Mouse (Mus musculus) C2C12 (cell line): Measurements from ENCODE around the gene Gm15130.

ENCODE experiments used
- CTCF ChIP-seq: IDR thresholded peaks from one replicate; pipeline ENCODE4 v1.5.1; 2011; ENCODE audit not compliant: control insufficient read depth, insufficient read depth, insufficient read length
- FOSL1 ChIP-seq: IDR thresholded peaks from one replicate; pipeline ENCODE4 v1.8.0; 2011; ENCODE audit warnings: mild to moderate bottlenecking, low read length; ENCODE audit not compliant: poor library complexity, insufficient read depth, severe bottlenecking
- MAX ChIP-seq: IDR thresholded peaks from one replicate; pipeline ENCODE4 v1.6.1; 2011; ENCODE audit warnings: mild to moderate bottlenecking, control low read depth
- MYOD1 ChIP-seq: IDR thresholded peaks from one replicate; pipeline ENCODE4 v1.6.1; 2011; ENCODE audit warnings: low read depth; ENCODE audit not compliant: control insufficient read depth, insufficient read length
- MYOG ChIP-seq: IDR thresholded peaks from one replicate; pipeline ENCODE4 v1.6.1; 2011; ENCODE audit not compliant: control insufficient read depth, insufficient read length; ENCODE audit errors: extremely low read depth
- USF1 ChIP-seq: IDR thresholded peaks from one replicate; pipeline ENCODE4 v1.6.1; 2011; ENCODE audit warnings: low read depth, mild to moderate bottlenecking, control low read depth, moderate library complexity

DNA sequence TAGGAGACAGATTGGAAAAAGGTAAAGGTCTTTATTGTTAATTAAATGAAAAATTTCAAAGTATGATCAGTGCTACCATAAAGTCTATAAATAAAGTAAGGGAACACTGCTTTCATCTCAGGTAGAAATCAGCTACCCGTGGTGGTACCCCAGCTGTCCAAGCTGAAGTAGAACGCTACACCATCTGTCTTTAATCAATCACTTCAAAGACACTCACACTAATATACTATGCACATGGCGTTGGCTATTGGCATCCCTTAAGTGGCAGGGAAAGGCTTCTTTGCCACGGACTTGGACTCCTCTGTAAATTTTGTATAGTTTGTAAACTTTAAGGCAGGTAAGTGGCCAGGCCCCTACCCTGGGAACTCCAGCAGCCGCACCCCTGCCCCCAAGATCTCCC lies 17.0 kb downstream of the Gm15130 start:
- TF ChIP-seq MAX (no peak), CTCF (no peak), USF1 (no peak), FOSL1 (no peak), MYOG (no peak), MYOD1 (no peak)
